Mouse (Mus musculus) cerebellum, postnatal 10 days (tissue): Measurements from ENCODE around the gene 1110032A03Rik.

Experiments
- DNase-seq, 2 experiments: peaks; one replicate each; pipeline ENCODE4 v3.0.0; 2021; ENCODE audit warnings: mixed read lengths in 2 of 2

Gene 1110032A03Rik

DNA sequence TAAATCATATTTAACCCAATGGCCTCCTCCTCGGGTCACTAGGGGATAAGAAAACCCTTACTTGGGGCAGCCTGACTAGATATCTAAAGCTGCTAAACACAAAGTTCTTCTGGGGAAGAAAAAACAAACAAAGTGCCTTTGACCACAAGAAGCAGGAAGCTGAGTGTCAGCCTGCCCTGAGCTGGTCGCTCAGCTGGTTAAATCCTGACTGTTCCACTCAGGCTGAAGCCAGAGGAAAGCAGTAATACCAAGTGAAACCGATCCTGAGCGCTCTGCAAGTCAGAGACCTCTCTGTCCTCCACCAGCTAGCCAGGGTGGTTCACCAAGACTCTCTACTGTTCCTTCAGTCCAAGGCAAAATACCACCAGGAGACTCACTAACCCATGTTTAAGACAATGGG is 45.7 kb downstream of the 1110032A03Rik start:
- DNase-seq = no peak

DNA sequence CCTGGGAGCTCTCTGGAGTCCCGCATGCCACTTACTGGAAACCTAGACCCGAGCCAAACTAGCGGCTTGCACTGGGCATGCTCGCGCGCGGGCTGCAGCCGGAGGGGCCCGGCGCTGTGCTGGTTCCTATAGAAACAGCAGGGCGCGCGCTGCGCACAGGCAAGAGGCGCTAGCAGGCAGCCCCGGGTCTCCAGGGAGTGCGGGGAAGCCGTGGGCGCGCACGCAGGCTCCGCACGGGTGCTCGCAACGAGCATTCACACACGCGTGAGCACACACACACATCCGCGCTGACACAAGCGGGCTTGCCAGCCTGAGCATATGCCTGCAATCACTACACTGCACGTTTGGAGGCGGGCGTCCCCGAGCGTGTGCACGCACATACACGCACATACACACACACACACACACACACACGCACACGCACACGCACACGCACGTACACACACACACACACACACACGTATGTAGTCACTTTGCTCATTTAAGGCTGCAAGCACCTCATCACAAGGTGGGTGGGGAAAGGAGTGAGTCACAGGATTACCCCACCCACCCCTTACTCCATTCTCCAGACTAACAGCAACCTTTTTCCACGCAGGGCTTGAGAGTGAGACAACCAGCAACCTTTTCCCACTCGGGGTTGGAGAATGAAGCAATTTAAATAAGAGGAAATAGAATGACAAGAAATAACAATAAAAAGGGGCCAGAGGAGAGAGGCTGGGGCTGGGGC is 47.2 kb downstream of the 1110032A03Rik start:
- peak; percentile 86 to 89 for DNase-seq

DNA sequence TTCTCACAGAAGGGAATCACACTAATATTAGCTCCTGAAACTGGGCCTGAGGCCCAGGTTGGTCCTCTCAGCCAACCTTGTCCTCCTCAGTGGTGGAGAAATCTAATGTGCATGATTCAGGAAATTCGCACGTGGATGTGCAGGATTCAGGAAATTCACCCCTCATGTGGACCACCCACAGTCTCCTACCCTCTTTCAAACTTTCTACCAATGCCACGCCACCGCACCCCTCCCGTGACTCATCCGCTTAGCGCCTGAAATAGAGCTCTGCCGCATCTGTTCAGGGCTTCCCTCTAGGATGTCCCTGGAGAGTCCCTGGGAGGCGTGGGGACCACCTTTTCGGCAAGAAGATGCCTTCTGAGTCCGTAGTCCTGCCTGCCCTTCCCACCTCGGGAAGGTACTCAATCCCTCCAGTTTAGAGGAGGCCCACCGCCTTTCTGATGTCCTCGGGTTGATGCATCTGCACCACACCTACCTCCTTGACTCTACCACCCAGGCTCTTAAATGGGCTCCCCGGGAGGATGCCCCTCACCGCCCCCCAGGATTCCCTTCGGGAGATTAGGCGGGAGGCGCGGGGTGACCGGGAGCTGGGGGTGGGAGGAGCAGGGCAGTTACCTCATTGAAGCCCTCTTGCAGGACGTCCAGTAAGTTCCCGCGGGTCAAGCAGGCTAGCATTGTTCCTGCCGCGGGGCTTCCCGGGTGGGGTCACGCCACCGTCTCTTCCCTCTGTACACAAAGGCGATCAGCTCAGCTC is 48.0 kb downstream of the 1110032A03Rik start:
- DNase-seq = peak; percentile 58 to 61

DNA sequence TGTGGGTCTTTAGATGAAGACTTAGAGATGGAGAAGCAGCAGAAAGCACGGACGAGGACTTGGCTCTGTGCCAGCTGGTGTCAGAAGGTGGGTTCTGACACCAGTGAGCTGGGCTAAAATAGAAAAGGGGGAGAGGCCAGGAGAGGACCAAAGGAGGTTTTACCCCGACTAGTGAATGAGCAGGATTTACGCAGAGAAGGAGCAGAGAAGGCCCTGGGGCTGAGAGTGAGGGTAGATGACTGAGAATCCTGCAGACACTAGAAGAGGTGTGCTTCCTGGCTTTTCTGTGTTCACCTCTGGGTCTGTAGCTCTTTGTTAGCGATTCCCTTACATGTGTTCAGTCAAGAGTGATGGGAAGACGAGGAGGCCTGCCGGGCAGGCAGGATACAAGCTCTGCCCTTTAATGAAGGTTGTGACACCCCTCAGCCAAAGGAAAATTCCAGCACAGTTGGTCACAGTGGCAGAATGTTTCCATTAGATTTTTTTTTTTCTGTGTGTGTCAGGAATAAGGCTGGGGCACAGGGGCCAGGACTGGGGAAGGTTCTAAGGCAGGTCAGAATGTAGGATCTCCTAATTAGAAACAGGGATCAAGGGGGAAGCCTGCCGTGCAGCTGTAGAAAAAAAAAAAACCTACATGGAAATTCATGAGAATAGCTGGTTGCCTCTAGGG is 49.3 kb downstream of the 1110032A03Rik start:
- DNase-seq = peak; percentile 65 to 72

DNA sequence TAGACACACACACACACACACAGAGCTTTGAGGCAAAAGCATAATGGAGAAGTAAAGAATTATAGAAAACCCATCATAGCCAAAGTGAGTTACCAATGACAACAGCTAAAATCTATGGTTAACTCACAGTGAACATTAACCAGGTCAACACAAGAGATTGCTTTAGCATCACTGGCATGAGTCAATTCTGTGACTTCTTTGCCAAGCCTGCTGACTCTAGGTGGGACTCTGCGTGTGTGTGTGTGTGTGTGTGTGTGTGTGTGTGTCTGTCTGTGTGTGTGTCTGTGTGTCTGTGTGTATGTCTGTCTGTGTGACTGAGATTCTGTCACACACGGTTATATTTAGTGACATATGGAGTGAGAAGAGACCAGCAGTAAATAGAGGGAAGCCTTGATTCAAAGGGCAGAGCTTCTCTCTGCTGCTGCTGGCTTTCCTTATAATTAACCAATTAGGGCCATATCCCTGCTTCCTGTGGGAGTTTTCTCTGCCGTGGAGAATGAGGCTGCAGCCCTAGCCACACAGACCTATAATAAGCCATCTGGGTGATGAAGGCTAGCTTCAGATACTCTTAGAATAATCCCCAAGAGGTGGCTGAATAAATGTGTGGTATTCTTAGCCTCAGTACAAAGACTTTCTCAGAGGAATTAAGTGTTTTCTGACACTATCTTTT is 50.5 kb downstream of the 1110032A03Rik start:
- peak; percentile 52 to 54 for DNase-seq

DNA sequence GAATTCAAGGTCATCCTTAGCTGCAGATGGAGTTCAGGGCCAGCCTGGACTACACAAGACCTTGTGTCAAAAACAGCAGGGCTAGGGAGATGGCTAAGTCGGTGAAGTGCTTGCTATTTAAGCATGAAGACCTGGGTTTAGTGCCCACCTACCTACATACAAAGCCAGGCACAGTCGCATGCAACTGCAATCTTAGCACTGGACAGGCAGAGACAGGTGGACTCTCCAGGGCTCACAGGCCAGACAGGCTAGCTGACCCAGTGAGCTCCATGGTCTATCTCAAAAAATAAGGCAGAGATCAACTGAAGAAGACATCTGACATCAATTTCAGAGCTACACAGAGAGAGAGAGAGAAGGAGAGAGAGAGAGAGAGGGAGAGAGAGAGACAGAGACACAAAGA is 51.2 kb downstream of the 1110032A03Rik start:
- DNase-seq = peak in 1 of 2 experiments; percentile 25

DNA sequence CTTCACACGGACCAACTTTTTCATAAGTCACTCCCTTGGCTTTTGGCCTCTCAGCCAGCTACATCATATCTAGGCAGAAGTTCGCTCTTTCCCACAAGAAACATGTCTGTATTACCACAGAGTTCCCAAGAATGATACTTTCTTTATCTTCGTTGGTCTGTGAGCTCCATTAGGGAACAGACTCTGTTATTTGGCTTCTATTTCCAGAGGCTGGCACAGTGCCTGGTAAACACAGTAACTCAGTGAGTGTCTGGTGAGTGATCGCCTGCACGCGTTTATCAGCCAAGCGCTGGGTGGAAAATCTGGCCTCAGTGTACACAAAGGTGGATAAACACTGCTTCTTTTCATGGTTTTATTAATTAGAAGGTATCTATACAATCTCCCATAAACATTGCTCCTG is 51.9 kb downstream of the 1110032A03Rik start:
- DNase-seq = peak; percentile 96 to 97

DNA sequence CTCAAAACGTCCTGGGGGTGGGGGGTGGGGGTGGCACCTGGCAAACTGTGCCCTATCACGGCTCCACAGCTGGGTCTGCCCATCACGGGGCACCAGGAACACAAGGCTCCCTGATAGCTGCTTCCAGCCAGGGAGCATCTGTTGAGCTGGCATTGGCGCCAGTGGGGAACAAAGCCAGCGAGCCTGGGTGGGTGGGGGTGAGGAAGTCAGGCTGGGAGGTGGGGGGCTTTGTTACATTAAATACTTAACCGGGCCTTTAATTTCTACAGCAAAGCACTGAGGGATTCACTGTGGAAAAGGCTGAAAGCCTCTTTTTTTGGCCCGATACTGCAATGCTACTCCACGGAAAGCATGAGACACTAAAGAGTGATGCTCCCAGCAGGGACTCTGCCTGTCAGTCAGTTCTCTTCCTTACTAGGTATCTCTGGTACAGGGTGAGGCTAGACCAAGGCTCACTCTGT is 52.8 kb downstream of the 1110032A03Rik start:
- peak; percentile 88 to 94 for DNase-seq

DNA sequence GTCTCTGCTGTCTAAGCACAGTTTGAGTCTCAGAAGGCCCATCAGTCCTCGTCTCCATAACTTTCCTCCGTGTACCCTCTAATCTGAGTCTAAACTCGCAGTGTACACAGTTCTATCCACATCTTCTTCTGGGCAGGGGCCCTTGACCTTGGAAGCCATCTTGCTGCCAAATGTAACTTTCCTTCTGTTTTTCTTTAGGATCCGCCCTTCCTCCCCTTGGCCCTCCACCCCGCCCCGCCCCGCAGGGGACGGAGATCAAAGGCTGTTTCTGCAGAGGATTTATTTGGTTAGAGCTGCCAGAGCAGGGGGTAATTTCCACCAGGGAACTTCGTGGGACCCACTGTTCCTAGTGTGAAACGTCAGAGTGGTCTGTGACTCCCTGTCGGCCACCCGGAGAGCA is 54.3 kb downstream of the 1110032A03Rik start:
- peak; percentile 25 to 34 for DNase-seq

DNA sequence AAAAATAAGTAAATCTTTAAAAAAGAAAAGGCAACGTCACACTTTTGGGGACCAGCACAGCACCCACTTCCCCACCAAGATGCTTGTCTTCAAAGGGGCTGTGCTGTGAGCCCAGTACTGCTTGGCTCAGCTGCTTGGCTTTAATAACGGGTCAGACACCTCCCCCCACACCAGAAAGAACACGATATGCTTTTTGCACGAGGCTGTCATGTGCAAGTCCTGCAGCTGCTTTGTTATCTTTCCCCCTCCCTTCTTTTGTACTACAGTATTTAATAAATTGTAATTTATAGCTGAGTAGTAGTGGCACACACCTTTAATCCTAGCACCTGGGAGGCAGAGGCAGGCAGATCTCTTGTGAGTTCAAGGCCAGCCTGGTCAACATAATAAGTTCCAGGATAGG is 56.4 kb downstream of the 1110032A03Rik start:
- DNase-seq = no peak

DNA sequence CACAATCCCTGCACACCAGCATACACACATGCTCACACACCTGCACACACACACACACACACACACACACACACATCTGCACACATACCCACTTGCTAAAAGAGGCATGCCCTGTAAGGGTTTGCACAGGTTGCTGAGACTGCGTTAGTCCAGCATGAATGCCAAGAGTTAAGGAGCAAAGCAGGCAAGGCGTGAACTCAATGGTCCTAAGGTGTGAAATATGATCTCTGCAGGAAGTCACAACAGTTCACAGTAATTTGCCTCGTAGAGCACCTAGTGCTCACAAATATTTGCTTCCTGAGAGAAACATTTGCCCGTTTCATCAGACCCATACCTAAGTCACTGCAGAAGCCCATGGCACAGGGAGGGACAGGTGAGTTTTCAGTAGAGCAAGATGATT is 61.1 kb downstream of the 1110032A03Rik start:
- no peak for DNase-seq
